In genomic region chrX:158652226-158652625, GRCm38 (mm10) we compare ENCODE assay signal across 16 mouse cellular contexts.
DNase-seq lines count a peak whose midpoint lies in the region; ATAC-seq and TF ChIP-seq lines count a peak whose summit lies in the region.
"Had no signal": no experiment of that assay in that cellular context is flagged by ENCODE, and none has a peak within 500 bp of the region (broad histone marks: within the 10 kb centered on the region; RNA-seq: fewer than 3 reads in every experiment).

No protein-coding gene starts in this region.

- DNase-seq in hindbrain, embryonic 14.5 days (ENCODE audit: low spot score): no peak
- DNase-seq in adrenal gland, postnatal 10 days: peak; percentile 2
- peak; percentile 81 to 89 for DNase-seq in cerebellum, adult 2 months
- DNase-seq in layer of hippocampus, postnatal 10 days (ENCODE audit: low spot score in 2 of 2): peak; percentile 10 to 28
- no peak for DNase-seq in lung, postnatal 14 days
- DNase-seq in heart, embryonic 10.5 days (ENCODE audit: low spot score): no peak
- DNase-seq in thymus, postnatal 25 days: no peak
- DNase-seq: gastrocnemius, adult 2 months; kidney, postnatal 10 days; liver, embryonic 13.5 days; lung, postnatal 36 days; thymus, adult 2 months had no signal

- TF ChIP-seq CTCF in cerebellum, adult 2 months (IDR thresholded peaks at IDR 0.05; ENCODE audit: borderline replicate concordance, insufficient read depth, low read depth, low read length): no peak

- ATAC-seq in hindbrain, embryonic 14.5 days (ENCODE audit: low FRiP score): peak; percentile 66; the same call in 1 of the 2 replicates
- ATAC-seq in hindbrain, embryonic 12.5 days (ENCODE audit: low FRiP score): no peak; the same call in 1 of the 2 replicates

- no peaks in the 10 kb centered on the region for H3K9me3 ChIP-seq in hindbrain, embryonic 14.5 days (ENCODE audit: control insufficient read depth, low read length)
- H3K9me3 ChIP-seq in hindbrain, embryonic 12.5 days (replicated peaks): no peaks in the 10 kb centered on the region
- H3K9me3 ChIP-seq in heart, embryonic 10.5 days: no peaks in the 10 kb centered on the region
- H3K9me3 ChIP-seq: liver, embryonic 13.5 days had no signal

- TF ChIP-seq POLR2A in cerebellum, adult 2 months (IDR thresholded peaks at IDR 0.05; ENCODE audit: borderline replicate concordance, insufficient read depth, low read length): no peak

- no peak overlapping the region for H3K4me3 ChIP-seq in hindbrain, embryonic 14.5 days (replicated peaks; ENCODE audit: low read length)
- H3K4me3 ChIP-seq in hindbrain, embryonic 12.5 days: no peak overlapping the region
- H3K4me3 ChIP-seq in cerebellum, adult 2 months (replicated peaks; ENCODE audit: insufficient read depth, low read depth, low read length): no peak overlapping the region
- no peak overlapping the region for H3K4me3 ChIP-seq in heart, embryonic 10.5 days
- H3K4me3 ChIP-seq: erythroblast, embryonic 14.5 days; gastrocnemius, adult 2 months; liver, embryonic 13.5 days; myocyte had no signal

- H3K27me3 ChIP-seq in hindbrain, embryonic 14.5 days (ENCODE audit: control insufficient read depth, insufficient read depth, low read length): no peaks in the 10 kb centered on the region
- no peaks in the 10 kb centered on the region for H3K27me3 ChIP-seq in hindbrain, embryonic 12.5 days
- H3K27me3 ChIP-seq in cerebellum, adult 2 months (ENCODE audit: control insufficient read depth, insufficient read depth, low read length): no peaks in the 10 kb centered on the region
- H3K27me3 ChIP-seq in heart, embryonic 10.5 days (ENCODE audit: insufficient read depth, poor library complexity, severe bottlenecking): no peaks in the 10 kb centered on the region
- H3K27me3 ChIP-seq: liver, embryonic 13.5 days had no signal

- H3K27ac ChIP-seq in hindbrain, embryonic 14.5 days: no peak overlapping the region
- H3K27ac ChIP-seq in hindbrain, embryonic 12.5 days: no peak overlapping the region
- no peak overlapping the region for H3K27ac ChIP-seq in cerebellum, adult 2 months (ENCODE audit: insufficient read depth, low read length)
- no peak overlapping the region for H3K27ac ChIP-seq in heart, embryonic 10.5 days
- H3K27ac ChIP-seq: gastrocnemius, adult 2 months; liver, embryonic 13.5 days had no signal

- no peaks in the 10 kb centered on the region for H3K4me1 ChIP-seq in hindbrain, embryonic 14.5 days (replicated peaks; ENCODE audit: control insufficient read depth, insufficient read depth, low read length)
- H3K4me1 ChIP-seq in hindbrain, embryonic 12.5 days: no peaks in the 10 kb centered on the region
- H3K4me1 ChIP-seq in cerebellum, adult 2 months (ENCODE audit: control insufficient read depth, insufficient read depth, low read length): no peaks in the 10 kb centered on the region
- H3K4me1 ChIP-seq in heart, embryonic 10.5 days: no peaks in the 10 kb centered on the region
- H3K4me1 ChIP-seq: liver, embryonic 13.5 days had no signal

- no peak overlapping the region for H3K9ac ChIP-seq in hindbrain, embryonic 14.5 days
- no peak overlapping the region for H3K9ac ChIP-seq in hindbrain, embryonic 12.5 days
- H3K9ac ChIP-seq: liver, embryonic 13.5 days had no signal

- H3K4me2 ChIP-seq in hindbrain, embryonic 14.5 days (replicated peaks): no peak overlapping the region
- H3K4me2 ChIP-seq in hindbrain, embryonic 12.5 days (replicated peaks): no peak overlapping the region
- H3K4me2 ChIP-seq: heart, embryonic 11.5 days; liver, embryonic 13.5 days had no signal

- H3K36me3 ChIP-seq in hindbrain, embryonic 14.5 days (replicated peaks; ENCODE audit: control insufficient read depth, insufficient read depth): no peaks in the 10 kb centered on the region
- no peaks in the 10 kb centered on the region for H3K36me3 ChIP-seq in hindbrain, embryonic 12.5 days
- H3K36me3 ChIP-seq in heart, embryonic 10.5 days: no peaks in the 10 kb centered on the region
- H3K36me3 ChIP-seq: liver, embryonic 13.5 days had no signal

- 57% methylated on average over 4 of the region's 4 CpGs for WGBS in hindbrain, embryonic 14.5 days
- WGBS in hindbrain, embryonic 12.5 days: 87% methylated on average over 4 of the region's 4 CpGs
- WGBS in cerebellum, adult 2 months: 15% methylated on average over 4 of the region's 4 CpGs
- 94% methylated on average over 4 of the region's 4 CpGs for WGBS in heart, embryonic 10.5 days

Comparison
In these comparisons a context has a peak if more than half of its experiments do, and no peak if none do; other contexts are left out.
1. DNase-seq: peak in adrenal gland, postnatal 10 days (single experiment), cerebellum, adult 2 months (2 of 2) and layer of hippocampus, postnatal 10 days (2 of 2); none in hindbrain, embryonic 14.5 days (single experiment), lung, postnatal 14 days (single experiment), heart, embryonic 10.5 days (single experiment) and thymus, postnatal 25 days (single experiment).